In the genomic region with DNA sequence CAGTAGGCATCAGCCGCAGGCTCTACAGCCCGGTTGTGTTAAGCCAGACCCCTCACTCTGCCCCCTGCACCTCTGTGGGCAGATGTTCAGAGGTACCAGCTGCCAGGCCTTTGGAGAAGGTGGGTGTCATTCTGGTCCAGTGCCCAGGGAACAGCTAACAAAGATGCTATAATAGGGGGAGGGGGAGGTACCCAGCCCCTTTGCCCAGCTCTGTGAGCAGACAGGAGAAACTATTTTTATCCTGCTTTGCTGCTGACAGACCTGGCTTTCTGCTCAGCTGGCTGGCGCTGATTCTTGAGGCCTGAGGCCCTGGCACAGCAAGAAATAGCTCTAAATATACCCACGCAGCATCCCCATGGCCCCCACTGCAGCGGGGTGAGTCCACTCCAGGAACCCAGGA, we compare ENCODE assay signal across 11 mouse cellular contexts. TPM values are rescaled to one million over a fixed set of nuclear protein-coding genes. Genes with fewer than 3 reads are reported as not detected.
DNase-seq lines count a peak whose midpoint lies in the region; ATAC-seq lines count a peak whose summit lies in the region.
"Had no signal": no experiment of that assay in that cellular context is flagged by ENCODE, and none has a peak within 500 bp of the region (broad histone marks: within the 10 kb centered on the region; RNA-seq: fewer than 3 reads in every experiment).

No protein-coding gene starts in this region.

- H3K27ac ChIP-seq in hindbrain, embryonic 16.5 days (ENCODE audit: low read depth, low read length): peak overlapping the region; percentile 56; the same call in 1 of the 2 replicates
- H3K27ac ChIP-seq: limb, embryonic 13.5 days; stomach, postnatal 0 days had no signal

- peak overlapping the region; percentile 37; the same call in 1 of the 2 replicates for H3K4me2 ChIP-seq in hindbrain, embryonic 16.5 days (ENCODE audit: low read length)
- H3K4me2 ChIP-seq: limb, embryonic 13.5 days had no signal

- peak overlapping the region; percentile 47 for H3K9ac ChIP-seq in hindbrain, embryonic 16.5 days (ENCODE audit: low read depth, low read length)
- H3K9ac ChIP-seq: limb, embryonic 13.5 days had no signal

- WGBS in hindbrain, embryonic 16.5 days: 63% methylated on average over 5 of the region's 5 CpGs

- 0 out of 2 replicates have a peak, but pooled peaks cover 3% of the 10 kb centered on the region for H3K27me3 ChIP-seq in hindbrain, embryonic 16.5 days (replicated peaks; ENCODE audit: control insufficient read depth, insufficient read depth, low read length)

- ATAC-seq in hindbrain, embryonic 16.5 days: no peak

- H3K36me3 ChIP-seq in hindbrain, embryonic 16.5 days (ENCODE audit: control insufficient read depth, insufficient read depth, low read length): no peaks in the 10 kb centered on the region
- H3K36me3 ChIP-seq: limb, embryonic 13.5 days had no signal

- DNase-seq in cerebellum, postnatal 10 days: peak; percentile 58 to 60
- no peak for DNase-seq in cerebellum, adult 8-10 months
- peak; percentile 37 to 56 for DNase-seq in right cerebral cortex, adult 2 months (ENCODE audit: low spot score in 2 of 2)
- DNase-seq in right cerebral cortex, postnatal 36 days (ENCODE audit: low spot score in 2 of 2): no peak
- DNase-seq in right cerebral cortex, postnatal 25 days: peak; percentile 49
- DNase-seq in MN1 (ENCODE audit: low spot score): no peak
- no peak for DNase-seq in lung, adult 18-20 months
- DNase-seq: kidney, adult 8-10 months had no signal

- no peaks in the 10 kb centered on the region for H3K9me3 ChIP-seq in hindbrain, embryonic 16.5 days (ENCODE audit: control insufficient read depth, low read length)
- H3K9me3 ChIP-seq: limb, embryonic 13.5 days had no signal

- peaks cover 42% of the 10 kb centered on the region for H3K4me1 ChIP-seq in hindbrain, embryonic 16.5 days (ENCODE audit: control insufficient read depth, insufficient read depth, low read depth, low read length)

- no peak overlapping the region; the same call in 1 of the 2 replicates for H3K4me3 ChIP-seq in hindbrain, embryonic 16.5 days (ENCODE audit: low read length)
- H3K4me3 ChIP-seq: limb, embryonic 13.5 days had no signal

RNA-seq across cellular contexts. Expression of a gene that starts 5.8 kb away (rescaled TPM):
- polyA plus RNA-seq in hindbrain, embryonic 16.5 days (2015; fragmentation: Nextera tagmentation; extraction: Ambion mirVana): 7.6 and 8.0 TPM in 2 replicates
- polyA plus RNA-seq: limb, embryonic 13.5 days; stomach, postnatal 0 days had no signal

RNA-seq across cellular contexts. Expression of a gene that starts 18.2 kb away (rescaled TPM):
- 28.6 and 32.1 TPM in 2 replicates for polyA plus RNA-seq in hindbrain, embryonic 16.5 days (2015; fragmentation: Nextera tagmentation; extraction: Ambion mirVana)

RNA-seq across cellular contexts. Expression of a gene that starts 56.2 kb away (rescaled TPM):
- 1.3 TPM in 2 replicates for polyA plus RNA-seq in hindbrain, embryonic 16.5 days (2015; fragmentation: Nextera tagmentation; extraction: Ambion mirVana)

Comparison
In these comparisons a context has a peak if more than half of its experiments do, and no peak if none do; other contexts are left out.
1. DNase-seq: peak in cerebellum, postnatal 10 days (2 of 2), right cerebral cortex, adult 2 months (2 of 2) and right cerebral cortex, postnatal 25 days (single experiment); none in cerebellum, adult 8-10 months (single experiment), right cerebral cortex, postnatal 36 days (0 of 2), MN1 (single experiment) and lung, adult 18-20 months (0 of 2).